Mouse (Mus musculus) lung, embryonic 16.5 days (tissue): ENCODE data around the gene Slc17a1. TPM values are rescaled to one million over a fixed set of nuclear protein-coding genes. Genes with fewer than 3 reads are reported as not detected.
A peak's percentile ranks its signal among the peaks of the same experiment; 100 is the strongest.

Source experiments
- ATAC-seq: fragments of 200-750 bp; cut with Nextera tagmentation; 2 replicates; pipeline ENCODE4 v1.8.0; 2017; ENCODE audit warnings: low read depth, mild to moderate bottlenecking, moderate library complexity
- H3K27ac ChIP-seq: fragments of 300-500 bp; sonication (generic); 2 replicates; pipeline ENCODE4 v1.5.1; 2014; ENCODE audit warnings: mild to moderate bottlenecking, control low read depth, low read length
- H3K27me3 ChIP-seq: fragments of 300-500 bp; sonication (generic); 2 replicates; pipeline ENCODE4 v1.6.1; 2014; ENCODE audit warnings: low read depth, low read length, mixed read lengths; ENCODE audit not compliant: control insufficient read depth, insufficient read depth
- H3K36me3 ChIP-seq: fragments of 300-500 bp; sonication (generic); 2 replicates; pipeline ENCODE4 v1.6.1; 2014; ENCODE audit warnings: low read length; ENCODE audit not compliant: control insufficient read depth, insufficient read depth
- H3K4me1 ChIP-seq: fragments of 300-500 bp; sonication (generic); replicated peaks from 2 replicates; pipeline ENCODE4 v1.6.1; 2014; ENCODE audit warnings: low read length, mixed read lengths; ENCODE audit not compliant: control insufficient read depth, insufficient read depth
- H3K4me2 ChIP-seq: fragments of 300-500 bp; sonication (generic); 2 replicates; pipeline ENCODE4 v1.6.1; 2014; ENCODE audit warnings: low read depth, low read length, control low read depth
- H3K4me3 ChIP-seq: fragments of 300-500 bp; sonication (generic); 2 replicates; pipeline ENCODE4 v1.5.1; 2014; ENCODE audit warnings: mild to moderate bottlenecking, low read length, control low read depth
- H3K9ac ChIP-seq: fragments of 300-500 bp; sonication (generic); 2 replicates; pipeline ENCODE4 v1.6.1; 2014; ENCODE audit warnings: low read length, control low read depth
- H3K9me3 ChIP-seq: fragments of 300-500 bp; sonication (generic); 2 replicates; pipeline ENCODE4 v1.6.1; 2016; ENCODE audit warnings: low read length; ENCODE audit not compliant: control insufficient read depth
- WGBS: fragments of 180-500 bp; shearing (Covaris S2); extraction: QIAGEN DNeasy Blood & Tissue Kit; methylation state at CpG from one replicate; pipeline ENCODE4 v1.1.7; 2014; 5-methylcytosine and 5-hydroxymethylcytosine counted together
- microRNA-seq: library from miRNA; unstranded; fragments of <30 nt; microRNA quantifications from one replicate; pipeline ENCODE4, GENCODE M21; 2016
- polyA plus RNA-seq: library from polyadenylated mRNA; unstranded; fragments of >200 nt; fragmentation: Nextera tagmentation; extraction: Ambion mirVana; gene quantifications from 2 replicates; pipeline ENCODE4 v1.2.1, GENCODE M21; 2015

Gene Slc17a1
- polyA plus RNA-seq, 1 experiment from 2014 or later = not detected

- H3K9me3 ChIP-seq = no peaks in the 10 kb centered on the region
- H3K27ac ChIP-seq = no peak overlapping the region
- H3K4me2 ChIP-seq = peak overlapping the region; percentile 18; the same call in 1 of the 2 replicates
- no peaks in the 10 kb centered on the region for H3K27me3 ChIP-seq
- H3K9ac ChIP-seq = no peak overlapping the region
- WGBS = 62% methylated on average over 11 of the region's 11 CpGs
- no peak overlapping the region for H3K4me3 ChIP-seq
- peaks cover 7% of the 10 kb centered on the region for H3K4me1 ChIP-seq
- ATAC-seq = no peak
- H3K36me3 ChIP-seq = no peaks in the 10 kb centered on the region
Measured at GRCm38 (mm10) chr13:23930904-23931303, 63.4 kb downstream of the Slc17a1 start.

- Histone ChIP-seq H3K27ac (no peak within 1 kb of the TSS), H3K9ac (no peak within 1 kb of the TSS), H3K4me2 (no peak within 1 kb of the TSS), H3K27me3 (no peaks in the 10 kb centered on the region), H3K36me3 (no peaks in the 10 kb centered on the region), H3K4me3 (no peak within 1 kb of the TSS), H3K9me3 (no peaks in the 10 kb centered on the region), H3K4me1 (peaks cover 2% of the 10 kb centered on the region)
- WGBS = 88% methylated on average over 36 of the region's 39 CpGs
- no peak for ATAC-seq
Measured at GRCm38 (mm10) chr13:23933421-23934210, 66.1 kb downstream of the Slc17a1 start, which contains the start of gene Hist1h2ba. Gene Hist1h2ba, minus strand, starts transcription at chr13:23934156.

- H3K9me3 ChIP-seq = no peaks in the 10 kb centered on the region
- ATAC-seq = no peak
- no peaks in the 10 kb centered on the region for H3K27me3 ChIP-seq
- H3K27ac ChIP-seq = no peak within 1 kb of the TSS
- H3K9ac ChIP-seq = no peak within 1 kb of the TSS
- no peak within 1 kb of the TSS for H3K4me2 ChIP-seq
- no peaks in the 10 kb centered on the region for H3K4me1 ChIP-seq
- WGBS = 89% methylated on average over 10 of the region's 10 CpGs
- H3K36me3 ChIP-seq = no peaks in the 10 kb centered on the region
- no peak within 1 kb of the TSS for H3K4me3 ChIP-seq
Measured at GRCm38 (mm10) chr13:23934211-23934520, 66.6 kb downstream of the Slc17a1 start, which contains the start of gene Hist1h2aa. Gene Hist1h2aa, plus strand, starts transcription at chr13:23934462.

GRCm38 (mm10) chr13:23938699-23939098, 71.1 kb downstream of the Slc17a1 start:
- ATAC-seq = no peak
- no peak overlapping the region for H3K27ac ChIP-seq
- no peak overlapping the region for H3K4me3 ChIP-seq
- no peak overlapping the region for H3K4me2 ChIP-seq
- H3K27me3 ChIP-seq = no peaks in the 10 kb centered on the region
- H3K9me3 ChIP-seq = no peaks in the 10 kb centered on the region
- H3K9ac ChIP-seq = no peak overlapping the region
- H3K4me1 ChIP-seq = no peaks in the 10 kb centered on the region
- H3K36me3 ChIP-seq = no peaks in the 10 kb centered on the region
- 76% methylated on average over 1 of the region's 1 CpGs for WGBS

GRCm38 (mm10) chr13:23940291-23940690, 72.7 kb downstream of the Slc17a1 start:
- Histone ChIP-seq H3K4me2 (no peak overlapping the region), H3K4me1 (no peaks in the 10 kb centered on the region), H3K9me3 (no peaks in the 10 kb centered on the region), H3K27me3 (no peaks in the 10 kb centered on the region), H3K36me3 (no peaks in the 10 kb centered on the region), H3K27ac (peak overlapping the region; percentile 31; the same call in 1 of the 2 replicates), H3K4me3 (no peak overlapping the region), H3K9ac (no peak overlapping the region)
- 47% methylated on average over 6 of the region's 6 CpGs for WGBS
- peak; percentile 84 for ATAC-seq

- 58% methylated on average over 2 of the region's 2 CpGs for WGBS
- H3K4me3 ChIP-seq = no peak overlapping the region
- H3K4me1 ChIP-seq = no peaks in the 10 kb centered on the region
- no peak overlapping the region for H3K4me2 ChIP-seq
- no peak overlapping the region for H3K9ac ChIP-seq
- ATAC-seq = no peak
- H3K9me3 ChIP-seq = no peaks in the 10 kb centered on the region
- no peak overlapping the region for H3K27ac ChIP-seq
- no peaks in the 10 kb centered on the region for H3K27me3 ChIP-seq
- no peaks in the 10 kb centered on the region for H3K36me3 ChIP-seq
Measured at GRCm38 (mm10) chr13:23942861-23943260, 75.3 kb downstream of the Slc17a1 start.

Small RNA genes within 50 kb of the gene (microRNA-seq; reads per million reads assigned to microRNA genes)
- gene Gm44344 = not detected

Other genes starting within 250 kb of the Slc17a1 start
- 3.3 and 3.4 TPM in 2 replicates for gene Hist1h2be, start 246.6 kb upstream of the Slc17a1 start, polyA plus RNA-seq
- gene Hist1h1e, start 245.2 kb upstream of the Slc17a1 start, polyA plus RNA-seq = 20.3 and 21.3 TPM in 2 replicates
- 2.2 and 2.3 TPM in 2 replicates for gene Hist1h2ac, start 183.8 kb upstream of the Slc17a1 start, polyA plus RNA-seq
- 66.1 and 72.9 TPM in 2 replicates for gene Hist1h2bc, start 183.6 kb upstream of the Slc17a1 start, polyA plus RNA-seq
- gene Hist1h1t, start 171.9 kb upstream of the Slc17a1 start, polyA plus RNA-seq = 0.16 and 0.48 TPM in 2 replicates
- 6.2 and 6.6 TPM in 2 replicates for gene Hist1h4c, start 169.3 kb upstream of the Slc17a1 start, polyA plus RNA-seq
- gene Hfe, start 156.9 kb upstream of the Slc17a1 start, polyA plus RNA-seq = 11.2 and 13.7 TPM in 2 replicates
- 36.9 and 37.8 TPM in 2 replicates for gene Hist1h1c, start 128.9 kb upstream of the Slc17a1 start, polyA plus RNA-seq
- 5.9 and 9.7 TPM in 2 replicates for gene Hist1h3c, start 122.1 kb upstream of the Slc17a1 start, polyA plus RNA-seq
- 4.0 and 4.9 TPM in 2 replicates for gene Hist1h2bb, start 121.0 kb upstream of the Slc17a1 start, polyA plus RNA-seq
- 33.4 and 44.6 TPM in 2 replicates for gene Hist1h2ab, start 116.6 kb upstream of the Slc17a1 start, polyA plus RNA-seq
- 13.3 and 14.0 TPM in 2 replicates for gene Hist1h3b, start 115.5 kb upstream of the Slc17a1 start, polyA plus RNA-seq
- gene Hist1h4b, start 110.7 kb upstream of the Slc17a1 start, polyA plus RNA-seq = 5.1 and 6.6 TPM in 2 replicates
- 1.2 TPM in 1 of 2 replicates, not detected in the other for gene Hist1h4a, start 106.5 kb upstream of the Slc17a1 start, polyA plus RNA-seq
- gene Hist1h3a, start 105.4 kb upstream of the Slc17a1 start, polyA plus RNA-seq = 4.2 and 5.5 TPM in 2 replicates
- 2.1 and 4.3 TPM in 2 replicates for gene Hist1h1a, start 104.1 kb upstream of the Slc17a1 start, polyA plus RNA-seq
- gene Trim38, start 97.8 kb upstream of the Slc17a1 start, polyA plus RNA-seq = not detected in 2 replicates
- not detected in 2 replicates for gene Slc17a2, start 60.8 kb upstream of the Slc17a1 start, polyA plus RNA-seq
- not detected in 2 replicates for gene Slc17a3, start 28.3 kb upstream of the Slc17a1 start, polyA plus RNA-seq
- not detected in 2 replicates for gene Slc17a4, start 47.3 kb downstream of the Slc17a1 start, polyA plus RNA-seq
- gene Hist1h2ba, start 66.4 kb downstream of the Slc17a1 start, polyA plus RNA-seq = not detected in 2 replicates
- not detected in 2 replicates for gene Hist1h2aa, start 66.7 kb downstream of the Slc17a1 start, polyA plus RNA-seq
- not detected in 2 replicates for gene Scgn, start 123.5 kb downstream of the Slc17a1 start, polyA plus RNA-seq